Mouse (Mus musculus) kidney, embryonic 14.5 days (tissue): Measurements from ENCODE around the gene Mgat5. TPM values are rescaled to one million over a fixed set of nuclear protein-coding genes. Genes with fewer than 3 reads are reported as not detected.

Experiments used
- ATAC-seq: fragments of 200-750 bp; cut with Nextera tagmentation; 2 replicates; pipeline ENCODE4 v1.8.0; 2017; ENCODE audit warnings: moderate number of reproducible peaks, mild to moderate bottlenecking, moderate TSS enrichment, moderate library complexity; ENCODE audit not compliant: low FRiP score, low TSS enrichment
- H3K27ac ChIP-seq: fragments of 300-500 bp; sonication (generic); 2 replicates; pipeline ENCODE4 v1.5.1; 2014; ENCODE audit warnings: low read depth, mild to moderate bottlenecking, low read length, moderate library complexity, mixed read lengths
- H3K27me3 ChIP-seq: fragments of 300-500 bp; sonication (generic); 2 replicates; pipeline ENCODE4 v1.6.1; 2014; ENCODE audit warnings: mild to moderate bottlenecking, low read length; ENCODE audit not compliant: control insufficient read depth, insufficient read depth
- H3K36me3 ChIP-seq: fragments of 300-500 bp; sonication (generic); 2 replicates; pipeline ENCODE4 v1.6.1; 2014; ENCODE audit warnings: low read length, mixed read lengths; ENCODE audit not compliant: control insufficient read depth, insufficient read depth
- H3K4me1 ChIP-seq: fragments of 300-500 bp; sonication (generic); 2 replicates; pipeline ENCODE4 v1.6.1; 2014; ENCODE audit warnings: low read length, mixed read lengths; ENCODE audit not compliant: control insufficient read depth, insufficient read depth
- H3K4me2 ChIP-seq: fragments of 300-500 bp; sonication (generic); replicated peaks from 2 replicates; pipeline ENCODE4 v1.6.1; 2014; ENCODE audit warnings: low read depth, mild to moderate bottlenecking, low read length
- H3K4me3 ChIP-seq: fragments of 300-500 bp; sonication (generic); 2 replicates; pipeline ENCODE4 v1.5.1; 2014; ENCODE audit warnings: mild to moderate bottlenecking, low read length
- H3K9ac ChIP-seq: fragments of 300-500 bp; sonication (generic); 2 replicates; pipeline ENCODE4 v1.6.1; 2014; ENCODE audit warnings: low read depth, mild to moderate bottlenecking, low read length, moderate library complexity
- H3K9me3 ChIP-seq: fragments of 300-500 bp; sonication (generic); 2 replicates; pipeline ENCODE4 v1.6.1; 2016; ENCODE audit warnings: low read length; ENCODE audit not compliant: control insufficient read depth
- WGBS: fragments of 180-500 bp; shearing (Covaris S2); extraction: QIAGEN DNeasy Blood & Tissue Kit; methylation state at CpG from one replicate; pipeline ENCODE4 v1.1.7; 2014; 5-methylcytosine and 5-hydroxymethylcytosine counted together
- polyA plus RNA-seq: library from polyadenylated mRNA; unstranded; fragments of >200 nt; fragmentation: Nextera tagmentation; extraction: Ambion mirVana; gene quantifications from 2 replicates; pipeline ENCODE4 v1.2.1, GENCODE M21; 2014

Mgat5 gene
- polyA plus RNA-seq, 1 experiment from 2014 or later, result 11.0 TPM

GRCm38 (mm10) chr1:127355034-127355433 lies 150.2 kb downstream of the Mgat5 start:
- H3K9me3 ChIP-seq, result no peaks in the 10 kb centered on the region
- no peak for ATAC-seq
- H3K27me3 ChIP-seq, result no peaks in the 10 kb centered on the region
- H3K4me3 ChIP-seq, result no peak overlapping the region
- H3K36me3 ChIP-seq, result no peaks in the 10 kb centered on the region
- H3K27ac ChIP-seq, result no peak overlapping the region
- 81% methylated on average over 3 of the region's 3 CpGs for WGBS
- no peak overlapping the region for H3K4me2 ChIP-seq
- no peaks in the 10 kb centered on the region for H3K4me1 ChIP-seq
- no peak overlapping the region for H3K9ac ChIP-seq

- WGBS, result 84% methylated on average over 7 of the region's 7 CpGs
- Histone ChIP-seq H3K36me3 (peaks cover 3% of the 10 kb centered on the region; the same call in 1 of the 2 replicates), H3K4me3 (no peak overlapping the region), H3K4me1 (peaks cover 4% of the 10 kb centered on the region; the same call in 1 of the 2 replicates), H3K27ac (no peak overlapping the region), H3K4me2 (no peak overlapping the region), H3K27me3 (no peaks in the 10 kb centered on the region), H3K9ac (no peak overlapping the region), H3K9me3 (no peaks in the 10 kb centered on the region)
- no peak for ATAC-seq
These were observed 158.8 kb downstream of the Mgat5 start for GRCm38 (mm10) chr1:127363638-127364037.

- no peak overlapping the region for H3K9ac ChIP-seq
- 89% methylated on average over 5 of the region's 5 CpGs for WGBS
- H3K27me3 ChIP-seq, result no peaks in the 10 kb centered on the region
- no peaks in the 10 kb centered on the region for H3K9me3 ChIP-seq
- H3K36me3 ChIP-seq, result peaks cover 3% of the 10 kb centered on the region; the same call in 1 of the 2 replicates
- H3K4me1 ChIP-seq, result peaks cover 4% of the 10 kb centered on the region; the same call in 1 of the 2 replicates
- H3K27ac ChIP-seq, result no peak overlapping the region
- ATAC-seq, result no peak
- no peak overlapping the region for H3K4me3 ChIP-seq
- no peak overlapping the region for H3K4me2 ChIP-seq
These were observed 160.9 kb downstream of the Mgat5 start for GRCm38 (mm10) chr1:127365706-127366105.

GRCm38 (mm10) chr1:127366111-127366510 lies 161.3 kb downstream of the Mgat5 start:
- 51% methylated on average over 10 of the region's 10 CpGs for WGBS
- H3K4me1 ChIP-seq, result peaks cover 4% of the 10 kb centered on the region; the same call in 1 of the 2 replicates
- H3K4me3 ChIP-seq, result no peak overlapping the region
- no peaks in the 10 kb centered on the region for H3K27me3 ChIP-seq
- H3K36me3 ChIP-seq, result peaks cover 3% of the 10 kb centered on the region; the same call in 1 of the 2 replicates
- ATAC-seq, result 0 out of 2 replicates have a peak, but pooled peaks have one; percentile 32
- H3K9me3 ChIP-seq, result no peaks in the 10 kb centered on the region
- H3K4me2 ChIP-seq, result no peak overlapping the region
- no peak overlapping the region for H3K9ac ChIP-seq
- no peak overlapping the region for H3K27ac ChIP-seq

GRCm38 (mm10) chr1:127368513-127368912 lies 163.7 kb downstream of the Mgat5 start:
- ATAC-seq, result no peak
- peaks cover 3% of the 10 kb centered on the region; the same call in 1 of the 2 replicates for H3K36me3 ChIP-seq
- no peak overlapping the region for H3K4me2 ChIP-seq
- no peak overlapping the region for H3K27ac ChIP-seq
- H3K27me3 ChIP-seq, result no peaks in the 10 kb centered on the region
- no peaks in the 10 kb centered on the region for H3K9me3 ChIP-seq
- peaks cover 4% of the 10 kb centered on the region; the same call in 1 of the 2 replicates for H3K4me1 ChIP-seq
- H3K4me3 ChIP-seq, result no peak overlapping the region
- WGBS, result 81% methylated on average over 8 of the region's 8 CpGs
- H3K9ac ChIP-seq, result no peak overlapping the region

- no peak overlapping the region for H3K27ac ChIP-seq
- no peak overlapping the region for H3K4me3 ChIP-seq
- H3K27me3 ChIP-seq, result no peaks in the 10 kb centered on the region
- H3K4me2 ChIP-seq, result no peak overlapping the region
- H3K36me3 ChIP-seq, result peaks cover 3% of the 10 kb centered on the region; the same call in 1 of the 2 replicates
- 93% methylated on average over 5 of the region's 5 CpGs for WGBS
- no peak for ATAC-seq
- H3K4me1 ChIP-seq, result peaks cover 4% of the 10 kb centered on the region; the same call in 1 of the 2 replicates
- no peak overlapping the region for H3K9ac ChIP-seq
- H3K9me3 ChIP-seq, result no peaks in the 10 kb centered on the region
These were observed 164.7 kb downstream of the Mgat5 start for GRCm38 (mm10) chr1:127369538-127369937.

GRCm38 (mm10) chr1:127372096-127372495 lies 167.3 kb downstream of the Mgat5 start:
- Histone ChIP-seq H3K27me3 (no peaks in the 10 kb centered on the region), H3K4me1 (no peaks in the 10 kb centered on the region), H3K9ac (no peak overlapping the region), H3K27ac (no peak overlapping the region), H3K36me3 (peaks cover 3% of the 10 kb centered on the region; the same call in 1 of the 2 replicates), H3K4me3 (no peak overlapping the region), H3K4me2 (no peak overlapping the region), H3K9me3 (no peaks in the 10 kb centered on the region)
- no peak for ATAC-seq
- WGBS, result 58% methylated on average over 4 of the region's 4 CpGs

- H3K4me1 ChIP-seq, result no peaks in the 10 kb centered on the region
- no peaks in the 10 kb centered on the region for H3K27me3 ChIP-seq
- no peaks in the 10 kb centered on the region; the same call in 1 of the 2 replicates for H3K36me3 ChIP-seq
- ATAC-seq, result no peak
- 34% methylated on average over 5 of the region's 5 CpGs for WGBS
- no peak overlapping the region for H3K4me3 ChIP-seq
- H3K4me2 ChIP-seq, result no peak overlapping the region
- H3K27ac ChIP-seq, result no peak overlapping the region
- no peak overlapping the region for H3K9ac ChIP-seq
- no peaks in the 10 kb centered on the region for H3K9me3 ChIP-seq
These were observed 168.7 kb downstream of the Mgat5 start for GRCm38 (mm10) chr1:127373559-127373958.

GRCm38 (mm10) chr1:127374157-127374556 lies 169.3 kb downstream of the Mgat5 start:
- no peak overlapping the region for H3K4me3 ChIP-seq
- no peaks in the 10 kb centered on the region for H3K4me1 ChIP-seq
- H3K9me3 ChIP-seq, result no peaks in the 10 kb centered on the region
- no peak overlapping the region for H3K9ac ChIP-seq
- no peak overlapping the region for H3K27ac ChIP-seq
- ATAC-seq, result no peak
- 67% methylated on average over 3 of the region's 3 CpGs for WGBS
- no peaks in the 10 kb centered on the region; the same call in 1 of the 2 replicates for H3K36me3 ChIP-seq
- no peaks in the 10 kb centered on the region for H3K27me3 ChIP-seq
- no peak overlapping the region for H3K4me2 ChIP-seq
